Mouse (Mus musculus): ENCODE data around the gene Enpp4. TPM values are rescaled to one million over a fixed set of nuclear protein-coding genes. Genes with fewer than 3 reads are reported as not detected.

Gene Enpp4
- polyA plus RNA-seq, 1 experiment, result 3.0 TPM

GRCm38 (mm10) chr17:44117721-44118120 lies 12.1 kb upstream of the Enpp4 start:
- TF ChIP-seq CTCF (IDR thresholded peaks at IDR 0.05; ENCODE audit: control insufficient read depth, insufficient read depth, low read length), result no peak
- no peak for TF ChIP-seq POLR2A (IDR thresholded peaks at IDR 0.05; ENCODE audit: borderline replicate concordance, control insufficient read depth, low read depth, low read length)
- H3K27ac ChIP-seq (ENCODE audit: control insufficient read depth, insufficient read depth, low read depth, low read length, poor library complexity), result no peak overlapping the region
- H3K4me1 ChIP-seq (ENCODE audit: control insufficient read depth, insufficient read depth, low read length), result no peaks in the 10 kb centered on the region; the same call in 1 of the 2 replicates
- H3K4me3 ChIP-seq (replicated peaks; ENCODE audit: control insufficient read depth, low read depth, low read length), result no peak overlapping the region
- WGBS, result 61% methylated on average over 2 of the region's 2 CpGs

- no peak for TF ChIP-seq CTCF (IDR thresholded peaks at IDR 0.05; ENCODE audit: control insufficient read depth, insufficient read depth, low read length)
- TF ChIP-seq POLR2A (IDR thresholded peaks at IDR 0.05; ENCODE audit: borderline replicate concordance, control insufficient read depth, low read depth, low read length), result no peak
- WGBS, result 48% methylated on average over 2 of the region's 2 CpGs
- Histone ChIP-seq H3K27ac (ENCODE audit: control insufficient read depth, insufficient read depth, low read depth, low read length, poor library complexity) (no peak overlapping the region), H3K4me3 (replicated peaks; ENCODE audit: control insufficient read depth, low read depth, low read length) (no peak overlapping the region), H3K4me1 (ENCODE audit: control insufficient read depth, insufficient read depth, low read length) (no peaks in the 10 kb centered on the region; the same call in 1 of the 2 replicates)
Observed at GRCm38 (mm10) chr17:44116584-44116983, 11.0 kb upstream of the Enpp4 start.

GRCm38 (mm10) chr17:44108331-44108730 lies 2.7 kb upstream of the Enpp4 start:
- H3K4me1 ChIP-seq (ENCODE audit: control insufficient read depth, insufficient read depth, low read length), result no peaks in the 10 kb centered on the region
- TF ChIP-seq POLR2A (IDR thresholded peaks at IDR 0.05; ENCODE audit: borderline replicate concordance, control insufficient read depth, low read depth, low read length), result no peak
- no peak for TF ChIP-seq CTCF (IDR thresholded peaks at IDR 0.05; ENCODE audit: control insufficient read depth, insufficient read depth, low read length)
- H3K27ac ChIP-seq (ENCODE audit: control insufficient read depth, insufficient read depth, low read depth, low read length, poor library complexity), result no peak overlapping the region
- no peak overlapping the region for H3K4me3 ChIP-seq (replicated peaks; ENCODE audit: control insufficient read depth, low read depth, low read length)
- 66% methylated on average over 3 of the region's 3 CpGs for WGBS

- no peak overlapping the region for H3K4me3 ChIP-seq (replicated peaks; ENCODE audit: control insufficient read depth, low read depth, low read length)
- no peaks in the 10 kb centered on the region; the same call in 1 of the 2 replicates for H3K4me1 ChIP-seq (ENCODE audit: control insufficient read depth, insufficient read depth, low read length)
- 84% methylated on average over 10 of the region's 10 CpGs for WGBS
- H3K27ac ChIP-seq (ENCODE audit: control insufficient read depth, insufficient read depth, low read depth, low read length, poor library complexity), result no peak overlapping the region
- TF ChIP-seq POLR2A (IDR thresholded peaks at IDR 0.05; ENCODE audit: borderline replicate concordance, control insufficient read depth, low read depth, low read length) (no peak), CTCF (IDR thresholded peaks at IDR 0.05; ENCODE audit: control insufficient read depth, insufficient read depth, low read length) (no peak)
Observed at GRCm38 (mm10) chr17:44101961-44102360, 3.6 kb downstream of the Enpp4 start.

- Histone ChIP-seq H3K4me1 (ENCODE audit: control insufficient read depth, insufficient read depth, low read length) (no peaks in the 10 kb centered on the region; the same call in 1 of the 2 replicates), H3K27ac (ENCODE audit: control insufficient read depth, insufficient read depth, low read depth, low read length, poor library complexity) (no peak overlapping the region), H3K4me3 (replicated peaks; ENCODE audit: control insufficient read depth, low read depth, low read length) (no peak overlapping the region)
- TF ChIP-seq POLR2A (IDR thresholded peaks at IDR 0.05; ENCODE audit: borderline replicate concordance, control insufficient read depth, low read depth, low read length) (no peak), CTCF (IDR thresholded peaks at IDR 0.05; ENCODE audit: control insufficient read depth, insufficient read depth, low read length) (no peak)
- WGBS, result 43% methylated on average over 9 of the region's 9 CpGs
Observed at GRCm38 (mm10) chr17:44100906-44101305, 4.7 kb downstream of the Enpp4 start.

GRCm38 (mm10) chr17:44100486-44100885 lies 5.1 kb downstream of the Enpp4 start:
- TF ChIP-seq POLR2A (IDR thresholded peaks at IDR 0.05; ENCODE audit: borderline replicate concordance, control insufficient read depth, low read depth, low read length) (no peak), CTCF (IDR thresholded peaks at IDR 0.05; ENCODE audit: control insufficient read depth, insufficient read depth, low read length) (no peak)
- WGBS, result 61% methylated on average over 4 of the region's 4 CpGs
- no peaks in the 10 kb centered on the region; the same call in 1 of the 2 replicates for H3K4me1 ChIP-seq (ENCODE audit: control insufficient read depth, insufficient read depth, low read length)
- no peak overlapping the region for H3K4me3 ChIP-seq (replicated peaks; ENCODE audit: control insufficient read depth, low read depth, low read length)
- H3K27ac ChIP-seq (ENCODE audit: control insufficient read depth, insufficient read depth, low read depth, low read length, poor library complexity), result no peak overlapping the region

- Histone ChIP-seq H3K4me3 (replicated peaks; ENCODE audit: control insufficient read depth, low read depth, low read length) (no peak overlapping the region), H3K4me1 (ENCODE audit: control insufficient read depth, insufficient read depth, low read length) (no peaks in the 10 kb centered on the region; the same call in 1 of the 2 replicates), H3K27ac (ENCODE audit: control insufficient read depth, insufficient read depth, low read depth, low read length, poor library complexity) (no peak overlapping the region)
- TF ChIP-seq CTCF (IDR thresholded peaks at IDR 0.05; ENCODE audit: control insufficient read depth, insufficient read depth, low read length), result no peak
- TF ChIP-seq POLR2A (IDR thresholded peaks at IDR 0.05; ENCODE audit: borderline replicate concordance, control insufficient read depth, low read depth, low read length), result no peak
- WGBS, result 64% methylated on average over 2 of the region's 2 CpGs
Observed at GRCm38 (mm10) chr17:44091512-44091911, 14.1 kb downstream of the Enpp4 start.

GRCm38 (mm10) chr17:44090916-44091315 lies 14.7 kb downstream of the Enpp4 start:
- no peak for TF ChIP-seq POLR2A (IDR thresholded peaks at IDR 0.05; ENCODE audit: borderline replicate concordance, control insufficient read depth, low read depth, low read length)
- TF ChIP-seq CTCF (IDR thresholded peaks at IDR 0.05; ENCODE audit: control insufficient read depth, insufficient read depth, low read length), result no peak
- Histone ChIP-seq H3K4me1 (ENCODE audit: control insufficient read depth, insufficient read depth, low read length) (no peaks in the 10 kb centered on the region; the same call in 1 of the 2 replicates), H3K4me3 (replicated peaks; ENCODE audit: control insufficient read depth, low read depth, low read length) (no peak overlapping the region), H3K27ac (ENCODE audit: control insufficient read depth, insufficient read depth, low read depth, low read length, poor library complexity) (no peak overlapping the region)
- WGBS, result 43% methylated on average over 2 of the region's 2 CpGs

- 18% methylated on average over 3 of the region's 3 CpGs for WGBS
- Histone ChIP-seq H3K27ac (ENCODE audit: control insufficient read depth, insufficient read depth, low read depth, low read length, poor library complexity) (no peak overlapping the region), H3K4me1 (ENCODE audit: control insufficient read depth, insufficient read depth, low read length) (no peaks in the 10 kb centered on the region; the same call in 1 of the 2 replicates), H3K4me3 (replicated peaks; ENCODE audit: control insufficient read depth, low read depth, low read length) (no peak overlapping the region)
- TF ChIP-seq POLR2A (IDR thresholded peaks at IDR 0.05; ENCODE audit: borderline replicate concordance, control insufficient read depth, low read depth, low read length) (no peak), CTCF (IDR thresholded peaks at IDR 0.05; ENCODE audit: control insufficient read depth, insufficient read depth, low read length) (no peak)
Observed at GRCm38 (mm10) chr17:44088226-44088625, 17.4 kb downstream of the Enpp4 start.

Measured in bone marrow, adult 2 months (tissue).